Mouse (Mus musculus): Measurements from ENCODE around the gene S100a5.

DNA sequence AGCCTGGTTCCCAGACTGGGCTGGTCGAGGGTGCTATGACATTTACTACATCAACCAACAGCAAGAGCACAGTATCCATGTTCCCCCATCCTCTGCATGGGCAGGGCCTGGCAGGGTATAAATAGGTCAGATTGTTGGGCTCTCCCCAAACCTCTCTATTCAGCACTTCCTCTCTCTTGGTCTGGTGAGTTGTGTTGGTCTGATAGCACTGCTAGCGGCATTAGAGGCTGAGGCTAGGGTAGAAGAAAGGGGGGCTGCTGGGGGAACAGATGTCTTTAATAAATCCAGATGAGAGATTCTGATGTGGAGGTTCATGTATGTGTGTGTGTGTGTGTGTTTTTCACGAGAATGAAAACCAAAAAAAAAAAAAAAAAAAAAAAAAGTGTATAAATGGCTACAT is 4.7 kb upstream of the S100a5 start, which contains the start of gene S100a4:
- no peak for TF ChIP-seq CTCF (IDR thresholded peaks at IDR 0.05; ENCODE audit: control insufficient read depth, insufficient read depth, insufficient read length)
- no peak for TF ChIP-seq USF1 (IDR thresholded peaks at IDR 0.05; ENCODE audit: low read depth)
- peak; percentile 68 for TF ChIP-seq MAX (IDR thresholded peaks at IDR 0.05)
- no peak for TF ChIP-seq MYOD1 (IDR thresholded peaks at IDR 0.05; ENCODE audit: control insufficient read depth, insufficient read length, low read depth)
